Mouse (Mus musculus): Measurements from ENCODE around the gene Itga5. TPM values are rescaled to one million over a fixed set of nuclear protein-coding genes. Genes with fewer than 3 reads are reported as not detected.

The Itga5 gene
- polyA plus RNA-seq, 1 experiment = 104 TPM

- peak overlapping the region; percentile 14 for H3ac ChIP-seq (ENCODE audit: control insufficient read depth, insufficient read length, low read depth)
- peaks cover 81% of the 10 kb centered on the region for H3K79me2 ChIP-seq (ENCODE audit: control insufficient read depth, insufficient read depth)
- TF ChIP-seq USF1 (IDR thresholded peaks at IDR 0.05; ENCODE audit: low read depth) (no peak), MAX (IDR thresholded peaks at IDR 0.05) (peak; percentile 96), FOSL1 (IDR thresholded peaks at IDR 0.05; ENCODE audit: insufficient read depth, low read length, poor library complexity, severe bottlenecking) (peak; percentile 12), MYOD1 (IDR thresholded peaks at IDR 0.05; ENCODE audit: control insufficient read depth, insufficient read length, low read depth) (peak; percentile 24)
- no peaks in the 10 kb centered on the region for H3K27me3 ChIP-seq (ENCODE audit: control insufficient read depth, insufficient read depth, insufficient read length)
- peaks cover 63% of the 10 kb centered on the region for H3K79me3 ChIP-seq (ENCODE audit: low read depth)
- peaks cover 84% of the 10 kb centered on the region for H3K36me3 ChIP-seq (ENCODE audit: control insufficient read depth, insufficient read depth)
- H3K4me3 ChIP-seq (ENCODE audit: insufficient read depth, poor library complexity, severe bottlenecking) = no peak overlapping the region
Observed at GRCm38 (mm10) chr15:103358278-103359121, 8.1 kb downstream of the Itga5 start.

- Histone ChIP-seq H3ac (ENCODE audit: control insufficient read depth, insufficient read length, low read depth) (no peak overlapping the region), H3K4me3 (ENCODE audit: insufficient read depth, poor library complexity, severe bottlenecking) (no peak overlapping the region), H3K36me3 (ENCODE audit: control insufficient read depth, insufficient read depth) (peaks cover 84% of the 10 kb centered on the region), H3K79me3 (ENCODE audit: low read depth) (peaks cover 56% of the 10 kb centered on the region), H3K79me2 (ENCODE audit: control insufficient read depth, insufficient read depth) (peaks cover 74% of the 10 kb centered on the region), H3K27me3 (ENCODE audit: control insufficient read depth, insufficient read depth, insufficient read length) (no peaks in the 10 kb centered on the region)
- TF ChIP-seq MYOG (IDR thresholded peaks at IDR 0.05; ENCODE audit: control insufficient read depth, extremely low read depth, insufficient read length) = no peak
- TF ChIP-seq FOSL1 (IDR thresholded peaks at IDR 0.05; ENCODE audit: insufficient read depth, low read length, poor library complexity, severe bottlenecking) = no peak
- no peak for TF ChIP-seq CEBPB (IDR thresholded peaks at IDR 0.05; ENCODE audit: low read depth)
- no peak for TF ChIP-seq USF1 (IDR thresholded peaks at IDR 0.05; ENCODE audit: low read depth)
- no peak for TF ChIP-seq MAX (IDR thresholded peaks at IDR 0.05)
- no peak for TF ChIP-seq MYOD1 (IDR thresholded peaks at IDR 0.05; ENCODE audit: control insufficient read depth, insufficient read length, low read depth)
- TF ChIP-seq CTCF (IDR thresholded peaks at IDR 0.05; ENCODE audit: control insufficient read depth, insufficient read depth, insufficient read length) = no peak
Observed at GRCm38 (mm10) chr15:103357817-103358216, 8.7 kb downstream of the Itga5 start.

- H3K79me2 ChIP-seq (ENCODE audit: control insufficient read depth, insufficient read depth) = peaks cover 68% of the 10 kb centered on the region
- H3ac ChIP-seq (ENCODE audit: control insufficient read depth, insufficient read length, low read depth) = no peak overlapping the region
- peaks cover 87% of the 10 kb centered on the region for H3K36me3 ChIP-seq (ENCODE audit: control insufficient read depth, insufficient read depth)
- H3K27me3 ChIP-seq (ENCODE audit: control insufficient read depth, insufficient read depth, insufficient read length) = no peaks in the 10 kb centered on the region
- H3K79me3 ChIP-seq (ENCODE audit: low read depth) = peaks cover 40% of the 10 kb centered on the region
- TF ChIP-seq USF1 (IDR thresholded peaks at IDR 0.05; ENCODE audit: low read depth) (no peak), MYOD1 (IDR thresholded peaks at IDR 0.05; ENCODE audit: control insufficient read depth, insufficient read length, low read depth) (no peak), CEBPB (IDR thresholded peaks at IDR 0.05; ENCODE audit: low read depth) (no peak), FOSL1 (IDR thresholded peaks at IDR 0.05; ENCODE audit: insufficient read depth, low read length, poor library complexity, severe bottlenecking) (no peak), MAX (IDR thresholded peaks at IDR 0.05) (no peak), CTCF (IDR thresholded peaks at IDR 0.05; ENCODE audit: control insufficient read depth, insufficient read depth, insufficient read length) (no peak), MYOG (IDR thresholded peaks at IDR 0.05; ENCODE audit: control insufficient read depth, extremely low read depth, insufficient read length) (no peak)
- H3K4me3 ChIP-seq (ENCODE audit: insufficient read depth, poor library complexity, severe bottlenecking) = no peak overlapping the region
Observed at GRCm38 (mm10) chr15:103356130-103356529, 10.4 kb downstream of the Itga5 start.

GRCm38 (mm10) chr15:103355420-103355819 is 11.1 kb downstream of the Itga5 start:
- no peak overlapping the region for H3K4me3 ChIP-seq (ENCODE audit: insufficient read depth, poor library complexity, severe bottlenecking)
- H3ac ChIP-seq (ENCODE audit: control insufficient read depth, insufficient read length, low read depth) = no peak overlapping the region
- H3K27me3 ChIP-seq (ENCODE audit: control insufficient read depth, insufficient read depth, insufficient read length) = no peaks in the 10 kb centered on the region
- no peak for TF ChIP-seq CTCF (IDR thresholded peaks at IDR 0.05; ENCODE audit: control insufficient read depth, insufficient read depth, insufficient read length)
- peaks cover 87% of the 10 kb centered on the region for H3K36me3 ChIP-seq (ENCODE audit: control insufficient read depth, insufficient read depth)
- H3K79me2 ChIP-seq (ENCODE audit: control insufficient read depth, insufficient read depth) = peaks cover 64% of the 10 kb centered on the region
- H3K79me3 ChIP-seq (ENCODE audit: low read depth) = peaks cover 33% of the 10 kb centered on the region

GRCm38 (mm10) chr15:103354690-103355089 is 11.9 kb downstream of the Itga5 start:
- Histone ChIP-seq H3K79me2 (ENCODE audit: control insufficient read depth, insufficient read depth) (peaks cover 57% of the 10 kb centered on the region), H3K36me3 (ENCODE audit: control insufficient read depth, insufficient read depth) (peaks cover 88% of the 10 kb centered on the region), H3K4me3 (ENCODE audit: insufficient read depth, poor library complexity, severe bottlenecking) (no peak overlapping the region), H3K79me3 (ENCODE audit: low read depth) (peaks cover 26% of the 10 kb centered on the region), H3ac (ENCODE audit: control insufficient read depth, insufficient read length, low read depth) (no peak overlapping the region), H3K27me3 (ENCODE audit: control insufficient read depth, insufficient read depth, insufficient read length) (no peaks in the 10 kb centered on the region)
- TF ChIP-seq CEBPB (IDR thresholded peaks at IDR 0.05; ENCODE audit: low read depth) = no peak
- TF ChIP-seq FOSL1 (IDR thresholded peaks at IDR 0.05; ENCODE audit: insufficient read depth, low read length, poor library complexity, severe bottlenecking) = no peak

GRCm38 (mm10) chr15:103353511-103354256 is 12.9 kb downstream of the Itga5 start:
- Histone ChIP-seq H3K79me2 (ENCODE audit: control insufficient read depth, insufficient read depth) (peaks cover 47% of the 10 kb centered on the region), H3K79me3 (ENCODE audit: low read depth) (peaks cover 19% of the 10 kb centered on the region), H3K4me3 (ENCODE audit: insufficient read depth, poor library complexity, severe bottlenecking) (peak overlapping the region; percentile 2), H3K27me3 (ENCODE audit: control insufficient read depth, insufficient read depth, insufficient read length) (no peaks in the 10 kb centered on the region), H3ac (ENCODE audit: control insufficient read depth, insufficient read length, low read depth) (no peak overlapping the region), H3K36me3 (ENCODE audit: control insufficient read depth, insufficient read depth) (peaks cover 98% of the 10 kb centered on the region)
- TF ChIP-seq CEBPB (IDR thresholded peaks at IDR 0.05; ENCODE audit: low read depth) (no peak), FOSL1 (IDR thresholded peaks at IDR 0.05; ENCODE audit: insufficient read depth, low read length, poor library complexity, severe bottlenecking) (no peak), MYOD1 (IDR thresholded peaks at IDR 0.05; ENCODE audit: control insufficient read depth, insufficient read length, low read depth) (no peak), MAX (IDR thresholded peaks at IDR 0.05) (no peak), CTCF (IDR thresholded peaks at IDR 0.05; ENCODE audit: control insufficient read depth, insufficient read depth, insufficient read length) (no peak), USF1 (IDR thresholded peaks at IDR 0.05; ENCODE audit: low read depth) (no peak), MYOG (IDR thresholded peaks at IDR 0.05; ENCODE audit: control insufficient read depth, extremely low read depth, insufficient read length) (no peak)
